Comparison of ENCODE assay signal across 20 mouse cellular contexts in the genomic region with DNA sequence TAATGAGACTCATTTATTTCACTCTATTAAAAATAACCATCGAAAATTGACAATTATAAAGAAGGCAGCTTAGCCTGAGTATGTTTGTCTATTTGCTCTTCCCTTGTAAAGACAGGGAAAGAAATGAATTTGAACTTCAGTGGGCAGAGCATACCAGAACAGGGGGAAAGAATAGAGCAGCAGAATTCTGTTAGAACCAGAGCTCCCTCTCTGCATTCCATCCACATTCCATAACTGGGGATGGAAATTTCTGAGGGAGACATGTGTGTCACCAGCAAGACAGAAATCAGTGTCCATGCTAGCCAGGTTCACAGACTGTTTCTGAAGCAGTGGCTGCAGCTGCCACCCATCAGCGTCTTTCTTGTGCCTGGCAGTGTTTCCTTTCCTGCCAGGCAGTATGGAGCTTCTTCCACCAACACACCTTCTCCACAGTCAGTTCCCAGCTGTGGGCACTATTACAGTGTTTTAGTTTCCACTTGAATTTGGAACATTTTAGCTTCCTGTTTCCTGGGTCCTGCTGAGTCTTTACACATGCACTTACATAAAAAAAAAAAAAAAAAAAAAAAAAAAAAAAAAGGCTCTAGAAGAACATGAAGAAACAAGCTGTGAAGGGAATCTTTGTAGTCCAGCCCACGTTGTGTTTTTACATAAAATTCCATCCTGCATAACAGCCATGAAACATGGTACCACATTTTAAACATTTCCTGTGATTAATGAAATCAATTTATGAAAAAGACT.
"Had no signal": no experiment of that assay in that cellular context is flagged by ENCODE, and none has a peak within 500 bp of the region (broad histone marks: within the 10 kb centered on the region; RNA-seq: fewer than 3 reads in every experiment).

No protein-coding gene starts in this region.

- H3K9ac ChIP-seq: limb, embryonic 13.5 days; liver, embryonic 12.5 days; liver, embryonic 15.5 days; lung, embryonic 15.5 days had no signal

- H3K4me1 ChIP-seq: limb, embryonic 10.5 days; limb, embryonic 13.5 days; liver, embryonic 12.5 days; liver, embryonic 15.5 days; lung, embryonic 15.5 days; megakaryocyte, embryonic 14.5 days had no signal

- H3K27me3 ChIP-seq: limb, embryonic 13.5 days; liver, embryonic 12.5 days; liver, embryonic 15.5 days; lung, embryonic 15.5 days; megakaryocyte, embryonic 14.5 days had no signal

- ATAC-seq: liver, embryonic 12.5 days had no signal

- H3K4me2 ChIP-seq: limb, embryonic 13.5 days; liver, embryonic 12.5 days; liver, embryonic 15.5 days; lung, embryonic 15.5 days; midbrain, embryonic 11.5 days had no signal

- H3K9me3 ChIP-seq: limb, embryonic 10.5 days; limb, embryonic 13.5 days; liver, embryonic 12.5 days; liver, embryonic 15.5 days; lung, embryonic 15.5 days had no signal

- H3K27ac ChIP-seq: layer of hippocampus, adult 2 months; limb, embryonic 10.5 days; limb, embryonic 13.5 days; liver, embryonic 12.5 days; liver, embryonic 15.5 days; lung, embryonic 15.5 days had no signal

- H3K36me3 ChIP-seq: limb, embryonic 10.5 days; limb, embryonic 13.5 days; liver, embryonic 12.5 days; liver, embryonic 15.5 days; lung, embryonic 15.5 days had no signal

- H3K4me3 ChIP-seq: layer of hippocampus, adult 2 months; limb, embryonic 10.5 days; limb, embryonic 13.5 days; liver, embryonic 12.5 days; liver, embryonic 15.5 days; lung, embryonic 15.5 days; megakaryocyte, embryonic 14.5 days had no signal

- DNase-seq: kidney, adult 8-10 months; kidney, postnatal 25 days; layer of hippocampus, adult 9-11 months; liver; lung, adult 18-20 months; lung, postnatal 10 days; lung, postnatal 36 days; midbrain, embryonic 14.5 days; right cerebral cortex, postnatal 14 days; spleen, adult 18-20 months; thymus, adult 18-20 months; thymus, postnatal 36 days had no signal
